Mouse (Mus musculus) bone marrow, adult 2 months (tissue): ENCODE results near the gene Fars2.

ENCODE experiments used
- CTCF ChIP-seq: fragments of 200-500 bp; IDR thresholded peaks from 2 replicates; pipeline ENCODE4 v1.5.1; 2011; ENCODE audit warnings: low read length, control low read depth; ENCODE audit not compliant: control insufficient read depth, insufficient read depth
- POLR2A ChIP-seq: fragments of 200-500 bp; IDR thresholded peaks from 2 replicates; pipeline ENCODE4 v1.6.1; 2011; ENCODE audit warnings: low read depth, mild to moderate bottlenecking, control low read depth, low read length, borderline replicate concordance; ENCODE audit not compliant: control insufficient read depth

DNA sequence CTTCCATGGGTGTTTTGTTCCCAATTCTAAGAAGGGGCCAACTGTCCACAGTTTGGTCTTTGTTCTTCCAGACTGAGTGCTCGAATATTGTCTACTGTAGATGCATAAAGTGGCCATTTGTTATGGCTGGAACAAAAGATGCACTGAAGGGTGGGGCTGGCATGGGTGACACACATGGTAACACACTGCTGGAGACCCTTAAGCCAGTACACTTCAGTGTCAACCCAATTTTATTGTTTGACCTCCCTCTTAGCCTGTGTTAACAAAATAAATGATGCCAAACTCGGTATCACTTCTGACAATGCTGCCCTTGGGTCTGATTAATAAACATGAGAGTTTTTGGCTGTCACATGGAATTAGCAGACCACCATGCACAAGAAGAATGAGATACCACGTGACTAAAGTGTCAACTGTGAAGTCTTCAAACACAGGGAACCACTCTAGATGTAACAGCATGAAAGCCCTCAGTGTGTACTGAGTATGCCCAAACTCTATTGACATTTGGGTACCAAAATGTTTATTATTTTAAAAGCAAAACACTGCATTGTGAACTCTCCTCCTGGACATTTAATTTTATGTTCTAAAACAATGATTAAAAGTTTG is 590.0 kb downstream of the Fars2 start:
- no peak for TF ChIP-seq CTCF
- TF ChIP-seq POLR2A = no peak
